Mouse (Mus musculus): ENCODE measurements at regions not wholly inside any gene's neighbourhood (a gene's known extent, or its start where the extent isn't known, plus 50 kb on each side); places are given as distances from the start of the nearest gene placed in this dataset.

GRCm38 (mm10) chr7:128834894-128835293 lies 90.2 kb downstream of the Sec23ip start:
- TF ChIP-seq CTCF (IDR thresholded peaks at IDR 0.05; ENCODE audit: insufficient read depth, low read depth, low read length), result no peak
- no peak for TF ChIP-seq POLR2A (IDR thresholded peaks at IDR 0.05; ENCODE audit: insufficient read depth, low read depth, low read length)
